Mouse (Mus musculus): ENCODE measurements around the gene Gm10721.
"Not testable (repeated sequence)": the region's sequence is repeated elsewhere in the genome, so short reads cannot be mapped to it uniquely, and the experiment has no call there.

DNA sequence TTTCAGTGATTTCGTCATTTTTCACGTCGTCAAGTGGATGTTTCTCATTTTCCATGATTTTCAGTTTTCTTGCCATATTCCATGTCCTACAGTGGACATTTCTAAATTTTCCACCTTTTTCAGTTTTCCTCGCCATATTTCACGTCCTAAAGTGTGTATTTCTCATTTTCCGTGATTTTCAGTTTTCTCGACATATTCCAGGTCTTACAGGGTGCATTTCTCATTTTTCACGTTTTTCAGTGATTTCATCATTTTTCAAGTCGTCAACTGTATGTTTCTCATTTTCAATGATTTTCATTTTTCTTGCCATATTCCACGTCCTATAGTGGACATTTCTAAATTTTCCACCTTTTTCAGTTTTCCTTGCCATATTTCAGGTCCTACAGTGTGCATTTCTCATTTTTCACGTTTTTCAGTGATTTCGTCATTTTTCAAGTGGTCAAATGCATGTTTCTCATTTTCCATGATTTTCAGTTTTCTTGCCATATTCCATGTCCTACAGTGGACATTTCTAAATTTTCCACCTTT, 12.4 kb upstream of the Gm10721 start, which contains the start of gene Gm10722:
- TF ChIP-seq CTCF, EP300 (IDR thresholded peaks at IDR 0.05): not testable (repeated sequence)

All from lung, postnatal 0 days (tissue).